Mouse (Mus musculus) adrenal gland, adult 18-20 months (tissue): Measurements from ENCODE around the gene Mageb3. TPM values are rescaled to one million over a fixed set of nuclear protein-coding genes. Genes with fewer than 3 reads are reported as not detected.
A peak's percentile ranks its signal among the peaks of the same experiment; 100 is the strongest.
"Not testable (repeated sequence)": the region's sequence is repeated elsewhere in the genome, so short reads cannot be mapped to it uniquely, and the experiment has no call there.

ENCODE experiments used
- DNase-seq, 2 experiments: peaks; one replicate each; pipeline ENCODE4 v3.0.0; 2021 to 2022; ENCODE audit warnings: low spot score in 2 of 2
- long read RNA-seq, 2 experiments: library from polyadenylated mRNA; stranded (forward); transcript quantifications; one replicate each; pipeline ENCODE4 v2.0.0; 2021
- total RNA-seq, 2 experiments: library from RNA; stranded (reverse); gene quantifications; 1 replicate in 1 of 2; 2 replicates in 1 of 2; pipeline ENCODE4 v1.2.3; 2021

Gene Mageb3
- total RNA-seq = not detected
- long read RNA-seq, experiment 1 = 0 reads
- long read RNA-seq, experiment 2 = 0 reads

- DNase-seq = peak; percentile 96 to 97
These were observed at the start of gene Mageb3, which contains the start of gene Ctdspl2 for GRCm38 (mm10) chr2:121955765-121956223. Gene Mageb3, minus strand, starts transcription at chr2:121956092. Gene Ctdspl2, plus strand, starts transcription at chr2:121956001.

GRCm38 (mm10) chr2:121995738-121996137 lies 39.8 kb upstream of the Mageb3 start:
- no peak for DNase-seq

- DNase-seq = no peak
These were observed 1.4 kb upstream of the Mageb3 start for GRCm38 (mm10) chr2:121957216-121957792.

GRCm38 (mm10) chr2:121956224-121957018 lies 529 bp upstream of the Mageb3 start:
- DNase-seq = peak; percentile 96

- DNase-seq = no peak
These were observed 778 bp downstream of the Mageb3 start for GRCm38 (mm10) chr2:121954971-121955656.

GRCm38 (mm10) chr2:121943364-121943763 lies 12.5 kb downstream of the Mageb3 start:
- no peak for DNase-seq

- not testable (repeated sequence) for DNase-seq
These were observed 18.3 kb downstream of the Mageb3 start for GRCm38 (mm10) chr2:121937624-121938023.

GRCm38 (mm10) chr2:121916047-121916970 lies 39.6 kb downstream of the Mageb3 start:
- no peak for DNase-seq

GRCm38 (mm10) chr2:121909975-121910374 lies 45.9 kb downstream of the Mageb3 start:
- no peak for DNase-seq

Other genes with a start within 250 kb of the Mageb3 start
- 100 to 1,000 TPM in 1 of 2 experiments, 10 to 100 TPM in 1; 44.7 to 195 TPM for gene Frmd5, start 149.0 kb downstream of the Mageb3 start, total RNA-seq
- 10 to 100 TPM; 35.8 to 49.0 TPM for gene Casc4, start 89.1 kb downstream of the Mageb3 start, total RNA-seq
- gene Ctdspl2, start 91 bp downstream of the Mageb3 start, total RNA-seq = 10 to 100 TPM; 19.8 to 25.4 TPM
- gene Eif3j1, start 72.5 kb upstream of the Mageb3 start, total RNA-seq = 10 to 100 TPM; 16.9 to 18.7 TPM
- gene Spg11, start 162.3 kb upstream of the Mageb3 start, total RNA-seq = 10 to 100 TPM; 16.1 to 17.9 TPM
- 1,000 to 10,000 TPM in 1 of 2 experiments, 100 to 1,000 TPM in 1; 825 to 1,833 TPM for gene B2m, start 191.6 kb upstream of the Mageb3 start, total RNA-seq
- under 1 TPM in 1 of 2 experiments, not detected in 1; 0.16 TPM for gene Trim69, start 204.6 kb upstream of the Mageb3 start, total RNA-seq
- gene Patl2, start 230.1 kb upstream of the Mageb3 start, total RNA-seq = not detected
- gene Terb2, start 230.2 kb upstream of the Mageb3 start, total RNA-seq = not detected